Mouse (Mus musculus): Measurements from ENCODE around the gene Cabp2.
"Not testable (repeated sequence)": the region's sequence is repeated elsewhere in the genome, so short reads cannot be mapped to it uniquely, and the experiment has no call there.

Gene Cabp2

GRCm38 (mm10) chr19:4055947-4056693, 25.3 kb upstream of the Cabp2 start:
- peak; percentile 75 for DNase-seq (ENCODE audit: low read depth, low spot score)

- DNase-seq (ENCODE audit: low read depth, low spot score), result no peak
Measured at GRCm38 (mm10) chr19:4056727-4057126, 24.7 kb upstream of the Cabp2 start.

- DNase-seq (ENCODE audit: low read depth, low spot score), result no peak
Measured at GRCm38 (mm10) chr19:4057389-4057788, 24.0 kb upstream of the Cabp2 start.

- no peak for DNase-seq (ENCODE audit: low read depth, low spot score)
Measured at GRCm38 (mm10) chr19:4057962-4058361, 23.4 kb upstream of the Cabp2 start.

DNA sequence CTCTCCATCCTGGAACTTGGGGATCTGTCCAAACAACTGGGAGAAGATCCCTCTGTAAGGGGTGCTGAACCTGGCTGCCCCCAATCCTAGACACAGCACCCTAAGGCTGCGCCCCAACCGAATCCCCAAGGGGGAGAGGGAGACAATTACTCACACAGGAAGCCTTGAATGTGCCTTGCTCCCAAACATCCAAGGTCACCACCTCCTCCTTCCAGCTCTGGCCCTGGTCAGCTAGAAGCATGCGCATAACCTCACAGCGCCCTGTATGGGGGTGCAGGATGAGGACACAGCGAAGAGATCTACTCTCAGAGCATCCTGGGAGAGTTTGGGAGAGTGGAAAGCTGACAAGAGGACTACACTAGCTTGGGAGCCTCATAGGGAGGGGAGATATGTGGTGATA, 22.8 kb upstream of the Cabp2 start:
- no peak for DNase-seq (ENCODE audit: low read depth, low spot score)

GRCm38 (mm10) chr19:4059069-4059740, 22.2 kb upstream of the Cabp2 start, which contains the start of gene Gstp3:
Gene Gstp3, minus strand, starts transcription at chr19:4059569.
- peak; percentile 88 for DNase-seq (ENCODE audit: low read depth, low spot score)

DNA sequence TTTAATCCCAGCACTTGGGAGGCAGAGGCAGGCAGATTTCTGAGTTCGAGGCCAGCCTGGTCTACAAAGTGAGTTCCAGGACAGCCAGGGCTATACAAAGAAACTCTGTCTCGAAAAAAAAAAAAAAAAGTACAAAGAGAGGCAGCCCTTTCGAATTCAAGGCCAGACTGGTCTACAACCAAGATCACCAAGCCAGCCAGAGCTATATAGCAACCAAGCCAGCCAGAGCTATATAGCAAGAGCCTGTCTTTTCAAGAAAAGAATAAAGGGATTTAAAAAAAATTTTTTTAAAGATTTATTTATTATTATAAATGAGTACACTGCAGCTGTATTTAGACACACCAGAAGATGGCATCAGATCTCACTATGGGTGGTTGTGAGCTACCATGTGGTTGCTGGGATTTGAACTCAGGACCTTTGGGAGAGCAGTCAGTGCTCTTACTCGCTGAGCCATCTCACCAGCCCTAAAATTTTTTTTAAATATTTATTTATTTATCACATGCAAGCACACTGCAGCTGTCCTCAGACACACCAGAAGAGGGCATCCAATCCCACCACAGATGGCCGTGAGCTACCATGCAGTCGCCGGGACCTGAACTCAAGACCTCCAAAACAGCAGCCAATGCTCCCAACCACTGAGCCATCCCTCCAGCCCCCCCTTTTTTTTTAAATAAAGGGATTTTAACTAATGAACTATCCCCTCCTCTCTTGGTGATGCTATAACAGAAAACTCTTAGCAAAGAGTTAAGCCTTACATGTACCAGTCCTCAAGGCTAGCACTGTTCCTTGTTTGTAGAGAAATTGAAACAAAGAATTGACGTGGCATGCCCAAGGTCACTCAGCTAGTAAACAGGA, 21.1 kb upstream of the Cabp2 start:
- DNase-seq (ENCODE audit: low read depth, low spot score), result not testable (repeated sequence)

GRCm38 (mm10) chr19:4060899-4061465, 20.4 kb upstream of the Cabp2 start:
- no peak for DNase-seq (ENCODE audit: low read depth, low spot score)

- not testable (repeated sequence) for DNase-seq (ENCODE audit: low read depth, low spot score)
Measured at GRCm38 (mm10) chr19:4063357-4063756, 18.0 kb upstream of the Cabp2 start.

DNA sequence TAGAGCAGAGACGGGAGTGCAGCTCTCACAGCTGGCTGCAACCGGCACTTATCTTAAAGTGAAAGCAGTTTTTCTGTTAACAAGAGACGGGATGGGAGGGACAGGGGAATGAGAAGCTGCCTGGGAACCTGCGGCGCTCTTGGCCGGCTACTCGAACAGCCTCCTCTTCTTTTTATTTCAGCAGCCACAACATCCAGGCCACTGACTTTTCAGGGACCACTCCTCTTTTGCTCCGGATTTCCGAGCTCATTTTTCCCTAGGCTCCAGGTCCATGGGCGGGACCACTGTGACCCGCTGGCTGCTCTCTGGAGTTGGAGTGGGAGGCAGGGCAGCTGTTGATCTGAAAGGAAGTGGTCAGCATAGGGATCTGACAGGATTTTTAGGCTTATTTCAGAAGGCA, 16.9 kb upstream of the Cabp2 start:
- not testable (repeated sequence) for DNase-seq (ENCODE audit: low read depth, low spot score)

DNA sequence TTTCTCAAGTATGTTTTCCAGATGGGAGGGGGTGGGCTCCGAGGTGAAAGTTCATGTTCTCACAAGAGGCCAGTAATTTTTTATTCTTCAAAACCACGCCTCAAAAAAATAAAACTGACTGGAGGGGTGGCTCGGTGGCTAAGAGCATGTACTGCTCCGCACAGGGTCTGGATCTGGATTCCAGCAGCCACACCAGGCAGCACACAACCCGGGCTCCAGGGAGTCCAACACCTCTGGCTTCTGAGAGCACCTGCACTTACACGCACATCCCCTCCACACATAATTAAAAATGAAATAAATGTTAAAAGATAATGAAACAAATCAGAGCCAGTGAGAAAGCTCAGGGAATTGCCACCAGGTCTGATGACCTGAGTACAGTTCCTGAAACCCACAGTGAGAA, 15.1 kb upstream of the Cabp2 start:
- DNase-seq (ENCODE audit: low read depth, low spot score), result no peak

DNA sequence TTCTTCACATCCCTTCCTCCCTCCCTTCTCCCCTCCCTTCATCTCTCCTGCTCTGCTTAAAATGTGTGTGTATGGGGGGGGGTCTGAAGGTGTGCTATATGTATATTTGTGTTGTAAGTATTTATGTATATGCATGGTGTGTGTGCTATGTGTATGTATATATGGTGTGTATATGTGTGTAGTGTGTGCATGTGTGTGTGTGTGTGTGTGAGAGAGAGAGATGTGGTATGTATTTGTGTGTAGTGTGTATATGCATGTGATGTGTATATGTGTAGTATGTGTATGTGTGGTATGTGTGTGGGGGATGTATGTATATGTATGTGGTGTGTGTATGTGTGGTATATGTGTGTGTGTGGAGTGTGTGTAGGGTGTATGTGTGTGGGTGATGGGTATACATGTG, 14.5 kb upstream of the Cabp2 start:
- no peak for DNase-seq (ENCODE audit: low read depth, low spot score)

GRCm38 (mm10) chr19:4068242-4068641, 13.1 kb upstream of the Cabp2 start:
- DNase-seq (ENCODE audit: low read depth, low spot score), result not testable (repeated sequence)

DNA sequence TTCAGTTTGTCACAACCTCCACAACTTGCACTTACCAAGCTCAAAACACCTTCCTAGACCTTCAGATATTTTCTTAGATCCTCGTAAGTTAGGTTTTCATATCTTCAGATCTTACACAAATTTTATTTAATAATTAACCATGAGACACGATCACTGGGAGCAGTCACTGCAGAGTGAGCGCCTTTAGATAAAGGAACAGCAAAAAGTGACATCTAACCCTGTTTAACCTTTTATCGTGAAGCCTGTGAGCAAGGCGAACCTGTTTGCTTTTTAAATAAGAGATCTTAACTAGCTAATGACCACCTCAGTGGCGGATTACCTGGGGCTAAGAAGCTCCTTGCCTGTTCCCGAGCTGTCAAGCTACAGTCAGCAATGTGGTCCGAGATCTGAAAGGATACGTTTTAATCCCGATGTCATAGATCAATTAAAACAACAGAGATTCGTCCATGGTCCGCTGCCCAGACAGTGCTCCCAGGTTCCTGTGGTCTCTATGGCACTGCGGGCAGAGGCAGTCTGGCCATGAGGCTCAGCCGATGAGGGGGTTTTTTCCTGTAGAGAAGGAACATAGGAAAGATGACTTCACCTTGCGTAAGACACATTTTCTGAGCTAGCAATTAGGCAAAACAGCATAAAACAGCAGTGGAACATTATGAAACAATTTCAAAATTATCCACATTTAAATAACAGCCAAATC, 12.5 kb upstream of the Cabp2 start:
- no peak for DNase-seq (ENCODE audit: low read depth, low spot score)

DNA sequence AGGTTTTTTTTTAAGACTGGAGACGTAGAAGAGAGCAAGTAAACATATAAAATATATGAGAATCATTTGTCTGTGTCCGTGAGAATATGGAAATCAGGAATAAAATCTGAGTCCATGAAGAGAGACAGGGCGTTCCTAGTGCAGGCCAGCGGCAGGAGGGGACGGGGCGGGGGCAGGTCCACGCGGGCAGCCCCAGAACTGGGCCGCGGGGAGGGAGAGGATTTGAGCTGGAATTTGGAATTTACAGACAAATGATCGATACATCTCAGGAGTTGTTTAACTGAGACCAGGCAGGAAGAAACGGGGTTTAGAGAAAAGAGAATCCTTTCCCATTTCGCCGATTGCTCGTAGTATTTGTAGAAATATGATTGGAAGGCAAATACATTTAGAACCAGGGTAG, 11.1 kb upstream of the Cabp2 start:
- DNase-seq (ENCODE audit: low read depth, low spot score), result no peak

DNA sequence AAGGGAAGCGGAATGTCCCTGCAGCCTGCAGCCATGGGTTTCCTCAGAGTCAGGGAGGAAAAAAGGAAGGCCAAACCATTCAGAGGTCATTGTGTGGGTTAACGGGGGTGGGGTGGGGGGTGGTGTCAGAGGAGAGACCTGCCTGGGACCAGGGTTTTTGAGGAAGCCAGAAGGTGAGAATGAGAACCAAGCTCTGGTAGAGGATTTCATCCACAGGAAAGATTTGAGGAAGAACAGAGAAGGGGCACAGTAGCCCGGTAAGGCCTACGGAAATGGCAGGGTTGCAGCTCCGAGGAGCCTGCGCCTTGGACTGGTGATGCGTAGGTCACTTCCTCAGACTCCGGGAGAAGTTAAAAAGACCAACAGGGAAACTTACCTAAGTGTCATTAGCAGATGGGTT, 10.6 kb upstream of the Cabp2 start:
- no peak for DNase-seq (ENCODE audit: low read depth, low spot score)

DNA sequence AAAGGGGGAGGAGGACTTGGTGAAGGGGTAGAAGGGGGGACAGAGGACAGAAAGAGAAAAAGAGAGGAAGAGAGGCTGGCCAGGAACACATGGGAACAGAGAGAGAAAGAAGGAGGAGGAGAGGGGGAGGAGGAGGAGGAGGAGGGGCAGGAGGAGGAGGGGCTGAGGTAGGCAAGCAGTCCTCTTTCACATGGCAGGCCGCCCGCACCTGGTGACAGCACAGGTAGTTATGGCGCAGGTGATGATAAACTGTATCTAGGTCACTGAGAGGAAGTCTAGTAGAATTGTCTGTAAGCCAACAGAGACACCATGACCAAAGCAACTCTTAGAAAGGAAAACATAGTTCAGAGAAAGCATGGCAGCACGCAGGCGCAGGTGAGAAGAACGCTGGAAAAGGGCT, 10.0 kb upstream of the Cabp2 start:
- DNase-seq (ENCODE audit: low read depth, low spot score), result no peak

DNA sequence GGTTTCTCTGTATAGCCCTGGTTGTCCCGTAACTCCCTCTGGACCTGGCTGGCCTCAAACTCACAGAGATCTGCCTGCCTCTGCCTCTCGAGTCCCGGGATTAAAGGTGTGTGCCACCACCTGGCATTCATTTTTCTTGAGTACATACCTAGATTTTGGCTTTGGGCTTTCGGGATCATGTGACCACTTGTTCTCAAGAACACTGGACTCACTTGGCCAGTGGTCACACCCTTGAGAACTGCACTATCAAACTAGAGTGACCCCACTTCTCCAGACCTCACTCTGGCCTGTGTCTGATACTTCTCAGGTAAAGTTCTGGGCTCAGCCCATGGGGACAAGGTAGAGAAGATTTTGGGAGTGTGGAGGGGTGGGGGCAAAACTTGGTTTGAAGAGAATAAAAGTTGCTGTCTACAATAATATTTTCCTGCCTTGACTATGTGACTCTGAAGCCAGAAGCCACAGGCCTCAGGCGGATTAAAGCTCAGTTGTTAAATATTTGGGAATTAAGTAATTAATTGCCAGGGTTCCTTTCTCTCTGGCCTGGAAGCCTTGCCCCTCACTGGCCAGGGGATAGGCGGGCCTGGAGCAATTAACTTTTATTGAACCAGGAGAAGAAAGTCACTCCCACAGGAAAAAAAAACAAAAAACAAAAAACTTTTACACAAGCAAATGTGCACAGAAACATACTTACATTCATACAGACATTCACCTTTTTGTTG, 8.5 kb upstream of the Cabp2 start:
- no peak for DNase-seq (ENCODE audit: low read depth, low spot score)

DNA sequence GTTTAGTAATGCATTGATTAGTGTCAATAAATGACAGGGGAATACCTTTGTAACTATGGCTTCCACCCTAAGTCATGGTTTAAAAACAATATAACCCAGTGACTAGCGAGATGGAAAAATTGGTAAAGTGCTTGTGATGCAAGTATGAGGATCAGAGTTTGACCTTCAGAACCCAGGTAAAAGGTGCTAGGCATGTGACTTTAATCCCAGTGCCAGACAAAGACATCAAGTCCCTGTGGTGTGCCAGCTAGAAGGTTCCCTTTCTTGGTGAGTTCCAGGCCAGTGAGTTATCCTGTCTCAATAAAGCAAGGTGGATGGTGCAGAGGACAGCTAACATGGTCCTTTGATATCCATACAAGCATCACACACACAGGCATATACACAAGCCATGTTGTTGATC, 5.8 kb upstream of the Cabp2 start:
- DNase-seq (ENCODE audit: low read depth, low spot score), result no peak

GRCm38 (mm10) chr19:4079594-4079993, 1.8 kb upstream of the Cabp2 start:
- no peak for DNase-seq (ENCODE audit: low read depth, low spot score)

All from R1 (cell line).